Mouse (Mus musculus): ENCODE measurements around the gene Iqch. TPM values are rescaled to one million over a fixed set of nuclear protein-coding genes. Genes with fewer than 3 reads are reported as not detected.

The Iqch gene
- total RNA-seq, 2 experiments from 2014 or later: not detected

DNA sequence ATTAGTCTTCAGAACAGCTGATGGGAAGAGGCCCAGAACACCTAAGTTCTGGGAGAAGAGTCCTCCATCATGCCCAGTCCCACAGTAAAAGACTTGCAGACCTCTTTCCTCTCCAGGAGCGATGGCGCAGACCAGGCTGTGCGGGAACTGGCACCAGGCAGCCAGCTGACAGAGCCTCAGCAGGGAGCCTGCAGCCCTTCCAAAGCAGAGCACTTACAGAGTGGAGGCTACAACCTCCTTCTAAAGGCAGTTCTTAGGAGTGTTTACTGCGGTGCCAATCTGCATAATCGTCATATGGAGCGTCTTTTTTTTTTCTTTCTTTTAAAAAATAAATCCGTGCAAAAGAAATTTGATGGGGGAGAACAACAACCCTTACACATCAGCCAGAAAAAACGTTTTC is 229.8 kb downstream of the Iqch start:
- no peak for DNase-seq

Other genes starting within 250 kb of the Iqch start
- 10 to 100 TPM; 17.1 to 18.4 TPM for gene Map2k5, start 224.6 kb downstream of the Iqch start, total RNA-seq (2021)
- gene 2300009A05Rik, start 203.2 kb downstream of the Iqch start, total RNA-seq (2021): 10 to 100 TPM; 26.7 to 29.5 TPM
- 10 to 100 TPM; 18.9 to 23.4 TPM for gene Aagab, start 167 bp upstream of the Iqch start, total RNA-seq (2021)
- gene Smad3, start 155.5 kb upstream of the Iqch start, total RNA-seq (2021): 10 to 100 TPM in 1 of 2 experiments, 1 to 10 TPM in 1; 9.1 to 10.3 TPM